Mouse (Mus musculus) frontal cortex, postnatal 25 days (tissue): ENCODE data around the gene 2900011O08Rik.

Experiments
- DNase-seq, 2 experiments: peaks; one replicate each; pipeline ENCODE4 v3.0.0; 2022; ENCODE audit warnings: low spot score in 2 of 2

2900011O08Rik gene

DNA sequence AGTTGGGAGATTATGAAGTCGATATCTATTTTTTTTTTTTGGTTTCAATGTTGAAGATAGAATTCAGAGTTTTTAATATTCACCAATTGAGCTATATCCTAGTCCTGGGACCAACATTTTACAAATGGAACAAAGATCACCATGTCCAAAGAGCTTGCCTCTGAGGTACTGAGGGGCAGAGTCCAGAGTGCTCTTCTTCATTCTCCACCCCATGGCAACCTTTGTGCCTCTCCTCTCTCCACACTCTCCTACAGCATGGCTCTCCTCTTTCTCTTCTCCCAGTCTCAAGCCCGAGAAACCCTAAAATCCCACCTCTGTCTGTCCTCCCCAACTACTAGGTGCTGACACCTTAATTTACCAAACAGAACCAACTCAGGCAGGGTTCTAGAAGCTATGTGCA, 18.3 kb downstream of the 2900011O08Rik start:
- DNase-seq = no peak

DNA sequence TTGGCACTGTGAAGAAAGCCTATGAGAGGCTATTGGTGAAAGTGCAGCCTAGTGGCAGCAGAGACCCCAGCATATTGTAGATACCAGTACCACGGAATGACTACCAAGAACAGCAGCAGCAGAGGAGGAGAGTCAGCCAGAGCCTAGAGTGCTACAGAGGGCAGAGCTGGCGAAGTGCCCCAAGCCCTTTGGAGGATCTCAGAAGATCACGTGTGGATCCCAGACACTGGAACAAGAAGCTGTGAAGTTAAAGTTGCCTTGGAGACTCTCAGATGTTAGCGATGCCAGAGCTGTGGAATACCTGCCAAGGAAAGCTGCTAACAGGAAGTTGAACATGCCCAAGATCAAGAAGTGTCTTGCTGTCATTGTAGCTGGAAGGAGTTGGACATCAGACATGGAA, 18.9 kb downstream of the 2900011O08Rik start:
- no peak for DNase-seq

DNA sequence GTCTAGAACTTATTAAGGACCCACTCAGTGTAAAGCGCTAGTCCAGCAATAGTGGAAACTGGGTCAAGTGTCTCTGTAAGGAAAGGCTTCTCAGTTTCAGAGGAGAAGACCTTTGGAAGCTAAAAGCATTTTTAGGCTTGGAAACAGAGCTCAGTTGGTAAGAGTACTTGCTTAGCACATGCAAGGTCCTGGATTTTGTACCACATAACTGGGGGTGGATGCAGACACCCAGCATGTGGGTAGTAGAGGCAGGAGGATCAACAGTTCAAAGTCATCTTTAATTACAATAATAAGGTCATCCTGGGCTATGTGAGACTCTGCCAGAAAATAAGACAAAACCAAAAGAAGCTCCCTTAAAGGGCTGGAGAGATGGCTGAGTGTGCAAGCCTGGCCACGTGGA, 21.7 kb downstream of the 2900011O08Rik start:
- DNase-seq = no peak

DNA sequence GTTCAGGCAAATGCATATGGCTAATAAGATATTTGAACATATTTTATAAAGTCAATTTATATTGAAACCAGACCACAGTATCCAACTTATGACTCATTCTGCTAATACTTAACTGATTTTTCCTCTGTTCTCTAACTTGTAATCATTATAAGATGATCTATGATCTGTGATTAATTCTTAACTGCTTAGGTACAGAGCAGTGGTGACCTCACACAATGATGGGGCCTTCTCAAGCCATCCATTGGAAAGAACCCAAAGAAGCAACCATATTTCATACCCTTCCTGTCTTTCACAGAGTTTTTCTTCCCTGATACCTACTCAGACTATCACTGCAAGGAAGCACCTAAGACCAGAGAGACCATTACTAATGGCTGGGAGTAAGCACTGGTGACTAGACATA, 22.3 kb downstream of the 2900011O08Rik start:
- DNase-seq = no peak

DNA sequence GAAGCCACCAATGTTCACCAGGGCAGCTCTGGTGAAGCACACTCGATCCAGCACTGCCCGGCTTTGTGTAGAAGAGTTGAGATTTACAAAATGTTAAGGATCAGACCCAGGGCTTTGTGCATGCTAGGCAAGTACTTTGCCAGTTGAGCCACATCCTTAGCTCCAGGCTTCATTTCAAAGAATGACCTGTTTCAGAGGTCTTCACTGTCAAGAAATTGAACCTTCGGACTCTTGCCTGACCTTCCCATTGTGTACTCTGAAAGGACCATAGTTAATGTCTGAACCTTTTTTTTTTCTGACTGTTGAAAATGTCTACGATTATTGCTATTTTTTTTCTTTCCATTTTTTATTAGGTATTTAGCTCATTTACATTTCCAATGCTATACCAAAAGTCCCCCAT, 23.6 kb downstream of the 2900011O08Rik start:
- DNase-seq = no peak

DNA sequence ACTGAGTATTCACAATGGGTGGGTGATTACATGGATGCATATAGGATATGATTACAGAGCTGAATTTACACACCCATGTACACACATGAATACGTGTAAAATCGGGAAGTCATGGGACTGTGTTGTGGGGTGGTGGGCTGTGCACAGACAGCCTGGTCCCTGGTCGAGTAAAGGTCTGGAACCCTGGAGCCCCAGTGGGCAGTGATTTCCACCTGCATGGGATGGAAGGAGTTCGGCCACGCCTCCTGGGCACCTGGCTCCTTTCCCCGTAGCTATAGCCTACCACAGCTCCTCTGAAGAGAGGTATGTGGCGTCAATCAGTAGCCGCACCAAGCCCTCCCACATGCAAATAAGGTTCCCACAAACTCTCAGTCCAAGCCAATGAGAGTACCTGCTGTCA, 30.9 kb downstream of the 2900011O08Rik start:
- no peak for DNase-seq

DNA sequence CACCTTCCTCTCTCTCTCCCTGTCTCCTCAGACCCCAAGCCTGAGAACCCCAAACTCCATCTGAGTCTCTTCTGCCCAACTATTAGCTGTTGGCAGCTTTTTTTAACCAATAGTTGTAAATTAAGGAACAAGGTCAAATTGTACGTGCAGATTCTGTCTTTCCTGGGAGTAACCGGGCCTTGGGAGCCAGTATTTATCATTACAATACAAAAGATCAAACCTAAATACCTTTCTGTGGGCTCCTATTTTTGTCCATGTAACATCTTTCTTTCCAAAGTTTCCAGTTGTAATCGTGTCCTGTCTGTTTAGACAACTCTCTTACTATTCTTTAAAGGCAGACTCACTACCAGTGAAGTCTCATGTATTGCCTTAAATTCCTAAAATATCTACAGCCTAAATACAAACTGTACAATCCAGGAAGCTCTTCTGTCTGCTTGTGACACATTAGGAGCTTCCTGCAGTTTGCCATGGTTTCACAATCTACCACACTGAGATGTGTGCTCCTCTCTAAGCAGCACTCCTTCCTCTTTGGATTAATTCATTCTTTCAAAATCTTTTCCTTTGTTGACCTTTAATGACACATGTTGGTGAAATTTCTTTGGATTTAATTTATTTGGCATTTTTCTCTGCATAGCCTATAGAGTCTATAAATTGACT, 34.9 kb downstream of the 2900011O08Rik start:
- no peak for DNase-seq

DNA sequence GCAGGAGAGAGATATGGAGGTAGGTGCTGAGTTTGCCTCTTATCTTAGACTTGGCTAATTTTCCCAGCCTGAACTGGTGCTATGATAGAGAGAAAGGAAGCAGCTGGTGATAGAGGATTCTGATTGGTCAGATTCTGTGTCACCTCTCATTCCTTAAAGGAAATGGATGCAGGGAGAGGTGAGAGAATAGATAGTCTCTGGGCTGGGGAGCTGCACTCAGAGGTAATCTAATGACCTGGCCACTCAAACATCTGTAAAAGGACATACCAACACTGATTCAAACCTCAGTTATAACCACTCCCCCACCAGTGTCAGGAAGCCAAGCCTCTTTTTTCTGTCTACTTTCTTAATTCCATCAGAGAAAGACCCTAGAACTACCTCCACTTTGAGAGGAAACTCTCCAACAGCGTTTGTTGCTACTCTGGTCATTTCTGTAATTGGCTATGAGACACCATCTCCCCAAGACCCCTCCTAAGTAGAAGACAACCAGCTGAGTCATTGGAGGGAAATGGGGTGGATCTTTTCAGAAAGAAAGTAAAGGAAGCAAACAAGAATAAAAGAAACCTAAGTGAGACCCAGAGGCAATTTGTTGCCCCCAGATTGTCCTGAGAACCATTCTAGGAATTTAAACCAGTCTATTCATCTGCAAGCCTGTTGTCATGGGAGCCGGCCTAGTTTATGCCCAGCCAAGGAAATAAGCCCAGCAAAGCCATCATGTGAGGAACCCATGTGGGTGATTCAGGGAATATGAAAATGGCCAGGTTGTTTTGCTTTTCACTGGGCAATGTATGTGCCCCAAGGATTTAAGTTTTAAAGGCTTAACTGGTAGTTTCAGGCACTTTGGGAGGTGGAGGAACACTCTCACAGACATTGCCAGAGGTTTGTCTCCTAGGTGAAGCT, 38.9 kb downstream of the 2900011O08Rik start:
- no peak for DNase-seq

DNA sequence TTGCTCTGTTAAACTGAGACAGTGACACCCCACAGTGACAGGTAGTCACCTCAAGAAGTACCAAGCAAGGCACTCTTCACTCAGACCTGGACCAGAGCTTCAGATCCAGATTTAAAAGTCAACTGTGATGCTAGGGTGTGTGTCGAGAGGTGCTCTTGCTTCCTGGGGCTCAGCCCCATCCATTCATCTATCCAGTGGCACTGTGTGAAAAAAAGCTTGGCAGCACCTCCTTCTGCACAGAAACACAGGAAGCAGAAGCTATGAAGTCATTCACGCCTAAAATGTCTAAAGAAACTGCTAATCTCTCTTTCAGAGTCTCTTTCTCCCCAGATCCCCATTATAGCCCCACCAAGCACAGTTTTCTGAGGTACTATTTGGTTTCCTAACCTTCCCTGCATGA, 42.7 kb downstream of the 2900011O08Rik start:
- no peak for DNase-seq

DNA sequence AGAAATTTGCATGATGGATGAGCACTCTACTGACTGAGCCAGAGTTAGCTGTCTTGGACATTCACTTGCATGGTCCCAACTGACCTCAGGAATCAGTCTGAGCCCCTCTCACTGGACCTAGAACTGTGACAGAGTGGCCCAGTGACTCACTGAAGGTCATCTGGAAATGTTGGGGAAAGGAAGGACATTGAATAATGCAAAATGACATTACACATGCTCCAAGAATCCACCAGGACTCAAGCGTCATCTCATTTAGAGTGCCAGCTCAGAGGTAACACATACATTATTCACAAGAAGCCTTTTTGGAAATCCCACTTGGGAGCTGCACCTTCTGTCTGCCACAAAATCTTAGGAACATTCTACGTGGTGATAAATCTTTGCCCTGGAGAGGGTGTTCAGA, 43.4 kb downstream of the 2900011O08Rik start:
- no peak for DNase-seq

DNA sequence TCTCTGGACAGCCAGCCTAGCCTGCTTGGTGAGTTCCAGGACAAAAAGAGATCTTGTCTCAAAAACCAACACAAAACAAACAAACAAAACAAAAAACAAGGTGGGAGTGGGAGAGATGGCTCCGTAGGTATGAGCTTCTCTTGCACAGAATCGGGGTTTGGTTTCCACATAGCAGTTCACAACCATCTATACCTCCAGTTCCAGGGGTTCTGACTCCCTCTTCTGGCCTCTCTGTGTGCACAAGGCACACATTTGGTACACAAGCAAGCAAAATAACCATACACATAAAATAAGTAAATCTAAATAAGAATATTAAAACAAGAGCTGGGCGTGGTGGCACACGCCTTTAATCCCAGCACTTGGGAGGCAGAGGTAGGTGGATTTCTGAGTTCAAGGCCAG, 44.2 kb downstream of the 2900011O08Rik start:
- DNase-seq = no peak

DNA sequence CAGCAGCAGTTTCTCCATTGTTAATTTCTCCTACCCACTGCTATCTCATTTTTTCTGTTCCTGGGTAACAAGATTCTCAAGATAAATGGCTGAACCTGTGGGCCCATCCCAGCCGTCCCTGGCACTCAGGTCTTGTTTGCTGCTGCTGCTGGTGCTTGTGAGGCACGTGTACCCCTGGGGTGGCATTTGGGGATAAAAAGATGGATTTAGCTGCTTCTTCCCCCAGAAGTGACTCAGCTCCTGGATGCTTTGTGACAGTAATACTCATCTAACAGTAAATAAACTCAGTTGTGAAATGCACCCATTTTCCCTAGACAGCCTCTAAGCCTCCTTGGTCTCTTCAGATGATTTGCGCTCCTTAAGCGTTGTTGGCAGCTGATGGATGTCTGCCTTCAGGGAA, 46.7 kb downstream of the 2900011O08Rik start:
- DNase-seq = no peak

DNA sequence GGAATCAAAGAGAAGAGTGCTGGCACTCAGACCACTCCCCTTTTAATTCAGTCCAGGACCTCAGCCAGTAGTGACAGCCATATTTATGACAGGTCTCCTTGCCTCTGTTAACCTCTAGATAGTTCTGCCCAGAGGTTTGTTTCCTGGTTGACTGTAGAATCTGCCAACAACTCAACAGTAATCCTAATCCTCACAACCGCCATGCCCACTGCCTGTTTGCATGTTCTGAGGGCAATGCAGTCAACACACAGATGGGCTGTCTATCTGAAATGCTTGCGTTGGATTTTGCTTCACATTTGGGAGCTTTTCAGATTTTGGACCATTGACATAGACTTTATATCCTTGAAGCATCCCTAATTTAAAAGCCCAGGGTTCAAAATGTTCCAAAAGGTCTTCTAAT, 56.0 kb downstream of the 2900011O08Rik start:
- no peak for DNase-seq

DNA sequence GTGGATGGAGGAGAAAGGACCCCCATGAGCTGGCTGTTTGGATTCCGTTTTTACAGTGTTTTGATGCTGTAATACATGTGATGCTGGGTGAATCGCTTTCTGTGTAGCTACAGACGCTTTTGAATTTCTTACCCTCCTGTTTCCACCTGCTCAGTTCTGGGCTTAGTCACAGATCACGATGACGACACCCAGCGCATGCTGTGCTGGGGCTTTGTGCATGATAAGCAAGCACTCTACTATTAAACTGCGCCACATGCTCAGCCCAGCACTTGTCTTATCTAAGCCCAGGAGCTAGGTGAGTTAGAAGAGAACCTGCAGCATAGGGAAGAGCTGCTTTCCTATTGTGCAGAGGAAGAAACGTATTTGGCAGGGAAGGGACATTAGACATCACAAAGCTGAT, 58.3 kb downstream of the 2900011O08Rik start:
- DNase-seq = no peak

DNA sequence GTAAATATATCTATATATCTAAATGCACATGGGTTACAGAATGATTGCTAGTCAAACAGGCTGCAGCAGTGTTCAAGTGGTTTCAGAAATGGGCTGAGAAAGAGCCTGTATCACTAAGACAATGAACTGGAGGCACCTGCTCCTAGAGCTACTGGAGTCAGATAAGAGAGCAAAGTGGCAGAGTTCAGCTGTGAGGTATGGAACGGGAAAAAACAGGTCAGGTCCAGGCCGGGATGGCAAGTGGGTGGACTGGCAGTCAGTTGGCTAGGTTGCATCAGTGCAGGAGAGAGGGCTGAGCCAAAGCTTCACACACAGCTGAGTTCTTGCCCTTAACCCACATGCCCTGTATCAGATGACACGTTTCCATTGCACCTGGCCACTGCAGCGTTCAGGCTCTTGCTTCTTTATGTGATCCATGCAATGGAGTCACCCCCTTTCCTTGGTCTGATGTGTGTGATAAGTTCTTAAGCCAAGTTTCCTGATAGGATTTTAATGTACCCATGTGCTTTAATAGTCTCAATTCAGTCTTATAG, 59.9 kb downstream of the 2900011O08Rik start:
- DNase-seq = no peak

DNA sequence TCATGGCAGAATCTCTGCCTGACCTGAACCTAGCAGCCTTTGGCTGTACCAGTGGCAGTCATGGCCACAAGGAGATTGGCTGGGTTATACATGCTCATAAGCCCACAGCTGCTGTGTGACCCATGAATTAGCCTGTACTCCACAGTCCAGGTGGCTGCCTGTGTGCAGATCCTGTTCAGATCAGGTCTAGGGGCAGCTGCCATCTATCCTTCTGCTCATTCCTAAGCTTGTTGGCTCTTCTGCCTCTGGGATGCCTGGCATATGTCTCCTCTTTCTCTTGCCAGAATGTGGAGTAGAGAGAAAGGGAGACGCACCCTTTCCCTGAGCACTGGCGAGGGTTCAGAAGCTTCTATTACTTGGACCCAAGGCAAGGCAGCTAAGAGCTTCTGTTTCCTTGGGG, 65.8 kb downstream of the 2900011O08Rik start:
- DNase-seq = no peak

DNA sequence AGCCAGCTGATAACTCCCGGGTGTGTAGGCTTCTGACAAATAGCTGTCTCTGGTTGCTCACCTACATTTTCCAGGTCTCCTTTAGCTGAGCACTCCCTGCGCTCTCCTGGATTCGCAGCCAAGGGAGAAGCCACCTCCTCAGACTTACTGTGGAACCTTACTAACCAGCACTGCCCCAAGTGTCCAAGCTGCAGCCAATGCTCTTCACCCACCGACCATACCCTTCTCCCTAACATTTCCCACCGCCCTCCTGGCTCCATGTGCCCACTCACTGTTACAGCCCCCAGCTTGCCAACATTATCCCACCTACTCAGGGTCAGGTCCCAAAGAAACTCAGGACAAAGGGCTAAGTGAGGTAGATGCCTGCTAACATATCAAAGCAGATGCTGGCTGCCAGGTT, 66.7 kb downstream of the 2900011O08Rik start:
- no peak for DNase-seq

DNA sequence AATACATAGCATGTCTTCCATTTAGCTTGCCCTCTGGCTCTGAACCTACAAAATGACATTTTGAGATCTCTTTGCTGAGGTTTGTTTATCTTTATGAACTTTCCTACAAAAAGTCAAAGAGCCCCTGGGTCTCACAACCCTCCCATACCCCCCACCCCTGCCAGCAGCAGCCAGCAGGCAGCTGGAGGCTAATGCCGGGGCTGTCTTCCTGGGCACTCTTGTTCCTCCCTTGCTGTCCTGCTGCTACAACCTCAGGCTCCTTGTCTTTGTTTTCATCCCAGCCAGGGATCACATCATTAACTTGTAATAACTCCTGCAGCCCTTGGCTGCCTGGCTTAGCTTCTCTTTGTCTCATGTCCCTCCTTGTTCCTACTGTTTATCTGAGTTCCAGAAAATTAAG, 68.9 kb downstream of the 2900011O08Rik start:
- DNase-seq = no peak

DNA sequence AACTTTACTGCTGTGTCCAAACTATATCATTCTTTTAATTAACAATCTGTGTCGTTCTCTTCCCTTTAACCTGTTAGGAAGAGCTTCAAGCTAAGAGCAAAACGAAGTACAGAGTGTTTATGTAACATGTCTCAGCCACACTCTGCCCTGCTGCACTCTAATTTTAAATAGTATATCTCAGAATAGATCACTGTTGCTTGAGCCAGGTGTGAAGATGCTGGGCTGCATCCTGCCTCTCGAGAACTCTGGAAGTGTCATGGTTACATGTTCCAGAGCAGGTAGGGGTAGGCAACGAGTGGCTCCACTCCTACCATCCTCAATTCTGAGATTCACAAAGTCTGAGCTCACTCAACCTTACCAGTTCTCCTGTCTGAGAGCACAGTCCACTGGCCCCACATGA, 70.3 kb downstream of the 2900011O08Rik start:
- no peak for DNase-seq

DNA sequence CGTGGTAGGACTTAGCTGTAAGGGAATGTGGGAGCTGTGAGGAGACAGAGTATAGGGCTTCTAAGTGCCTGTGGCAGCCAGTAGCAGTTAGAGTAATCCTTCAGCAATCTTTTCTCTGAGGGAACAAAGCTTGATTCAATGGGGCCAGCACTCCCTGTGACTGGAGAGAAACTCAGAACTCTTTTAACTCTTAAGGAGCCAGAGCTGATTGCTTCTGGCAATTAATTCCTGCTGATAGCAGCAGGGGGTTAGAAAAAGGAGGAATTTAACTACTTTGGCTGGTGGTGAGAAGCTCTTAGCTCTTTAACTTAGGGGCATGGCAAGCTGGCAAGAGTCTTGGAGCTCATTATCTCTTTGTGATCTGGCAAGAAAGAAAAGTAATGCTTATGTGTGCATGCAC, 72.1 kb downstream of the 2900011O08Rik start:
- DNase-seq = no peak

DNA sequence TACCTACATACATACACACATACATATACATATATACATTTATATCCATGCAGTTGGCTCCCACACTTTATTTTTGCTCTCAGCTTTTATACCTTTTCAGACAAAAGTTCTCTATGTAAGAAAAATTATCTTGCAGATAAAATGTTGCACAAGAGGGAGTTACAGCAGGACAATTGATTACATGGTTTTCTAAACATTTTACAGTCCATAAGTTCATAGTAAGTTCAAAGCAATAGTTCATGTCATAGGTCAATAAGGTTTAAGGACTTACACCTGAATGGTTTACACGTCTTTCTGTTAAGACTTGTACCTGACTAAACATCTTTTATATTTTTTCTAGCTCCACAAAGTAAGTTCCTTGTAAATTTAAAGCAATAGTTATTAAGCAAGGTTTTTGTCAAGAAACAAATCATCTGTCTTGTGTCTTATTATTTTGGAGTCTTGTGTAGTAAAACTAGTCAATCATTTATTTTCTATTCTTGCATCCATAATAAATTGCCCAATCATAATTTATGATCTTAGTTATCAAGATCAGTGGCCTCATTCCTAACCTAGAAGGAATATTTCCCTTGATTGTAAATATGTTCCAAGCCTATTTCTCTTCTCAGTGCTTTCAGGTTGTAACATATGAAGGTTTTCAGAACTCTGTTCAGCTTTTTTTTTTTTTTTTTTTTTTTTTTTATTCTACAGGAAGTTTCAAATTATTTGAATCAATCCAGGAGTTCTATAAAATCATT, 72.9 kb downstream of the 2900011O08Rik start:
- no peak for DNase-seq

DNA sequence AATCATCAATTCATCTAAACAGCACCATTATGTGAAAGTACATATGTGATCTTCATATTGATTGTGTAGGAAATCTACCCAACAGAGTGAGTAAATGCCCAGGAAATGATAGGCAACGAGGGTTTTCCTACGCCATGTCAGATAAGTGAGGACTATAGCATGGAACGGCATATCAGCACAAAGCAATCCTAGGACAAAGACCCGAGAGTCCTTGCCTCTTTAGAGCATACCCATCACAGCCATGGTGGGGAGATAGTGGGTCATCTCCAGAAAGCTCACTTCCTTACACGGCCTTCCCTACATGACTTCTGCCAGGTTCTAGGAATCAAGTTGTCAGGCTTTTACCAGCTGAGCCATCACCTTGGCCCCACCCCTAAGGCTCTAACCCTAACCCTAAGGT, 73.5 kb downstream of the 2900011O08Rik start:
- no peak for DNase-seq
